Mouse (Mus musculus): ENCODE results near the gene Tprn. TPM values are rescaled to one million over a fixed set of nuclear protein-coding genes. Genes with fewer than 3 reads are reported as not detected.

Tprn gene
- 8.5 and 8.6 TPM in 2 replicates for polyA plus RNA-seq (2015; fragmentation: Nextera tagmentation; extraction: Ambion mirVana)

- H3K27ac ChIP-seq, result no peak within 1 kb of the TSS; the same call in 1 of the 2 replicates
- peak within 1 kb of the TSS; percentile 63 for H3K4me3 ChIP-seq
- H3K9me3 ChIP-seq, result no peaks in the 10 kb centered on the region
- H3K9ac ChIP-seq, result peak within 1 kb of the TSS; percentile 54
- ATAC-seq (ENCODE audit: insufficient number of reproducible peaks, low FRiP score, low TSS enrichment, low read depth), result peak; percentile 97
- peaks cover 39% of the 10 kb centered on the region for H3K4me1 ChIP-seq
- peak within 1 kb of the TSS; percentile 98 for H3K4me2 ChIP-seq
- H3K27me3 ChIP-seq, result peaks cover 20% of the 10 kb centered on the region
- H3K36me3 ChIP-seq, result no peaks in the 10 kb centered on the region
- under 1% methylated on average over 39 of the region's 39 CpGs for WGBS
Observed at GRCm38 (mm10) chr2:25262291-25262767, at the start of gene Tprn. Tprn (plus strand) TSS chr2:25262618.

- H3K4me2 ChIP-seq, result no peak overlapping the region
- no peaks in the 10 kb centered on the region for H3K9me3 ChIP-seq
- H3K36me3 ChIP-seq, result peaks cover 8% of the 10 kb centered on the region
- ATAC-seq (ENCODE audit: insufficient number of reproducible peaks, low FRiP score, low TSS enrichment, low read depth), result no peak
- H3K4me3 ChIP-seq, result no peak overlapping the region
- peaks cover 19% of the 10 kb centered on the region for H3K4me1 ChIP-seq
- H3K27ac ChIP-seq, result no peak overlapping the region
- H3K27me3 ChIP-seq, result 0 out of 2 replicates have a peak, but pooled peaks cover 4% of the 10 kb centered on the region
- no peak overlapping the region for H3K9ac ChIP-seq
- 63% methylated on average over 23 of the region's 23 CpGs for WGBS
Observed at GRCm38 (mm10) chr2:25213266-25213865, 49.1 kb upstream of the Tprn start.

GRCm38 (mm10) chr2:25214444-25214843, 48.0 kb upstream of the Tprn start, which contains the start of gene Stpg3:
Stpg3 (minus strand) TSS chr2:25214637.
- Histone ChIP-seq H3K27ac (no peak within 1 kb of the TSS), H3K4me3 (no peak within 1 kb of the TSS), H3K36me3 (peaks cover 4% of the 10 kb centered on the region; the same call in 1 of the 2 replicates), H3K9me3 (no peaks in the 10 kb centered on the region), H3K4me2 (no peak within 1 kb of the TSS), H3K4me1 (peaks cover 15% of the 10 kb centered on the region), H3K27me3 (0 out of 2 replicates have a peak, but pooled peaks cover 4% of the 10 kb centered on the region), H3K9ac (no peak within 1 kb of the TSS)
- 65% methylated on average over 3 of the region's 3 CpGs for WGBS
- ATAC-seq (ENCODE audit: insufficient number of reproducible peaks, low FRiP score, low TSS enrichment, low read depth), result no peak

- 59% methylated on average over 2 of the region's 2 CpGs for WGBS
Observed at GRCm38 (mm10) chr2:25217666-25218065, 44.8 kb upstream of the Tprn start.

GRCm38 (mm10) chr2:25218445-25218844, 44.0 kb upstream of the Tprn start, which contains the start of gene Fam166a:
Fam166a (plus strand) TSS chr2:25218745.
- H3K9ac ChIP-seq, result no peak within 1 kb of the TSS
- H3K9me3 ChIP-seq, result no peaks in the 10 kb centered on the region
- no peak within 1 kb of the TSS for H3K4me3 ChIP-seq
- H3K27ac ChIP-seq, result no peak within 1 kb of the TSS
- no peak within 1 kb of the TSS for H3K4me2 ChIP-seq
- H3K27me3 ChIP-seq, result 0 out of 2 replicates have a peak, but pooled peaks cover 4% of the 10 kb centered on the region
- peaks cover 3% of the 10 kb centered on the region for H3K4me1 ChIP-seq
- ATAC-seq (ENCODE audit: insufficient number of reproducible peaks, low FRiP score, low TSS enrichment, low read depth), result no peak
- peaks cover 11% of the 10 kb centered on the region for H3K36me3 ChIP-seq

More at GRCm38 (mm10) chr2:25217666-25218065, 44.8 kb upstream of the Tprn start:
- Histone ChIP-seq H3K4me1 (no peaks in the 10 kb centered on the region), H3K4me2 (no peak overlapping the region), H3K36me3 (peaks cover 11% of the 10 kb centered on the region), H3K9ac (no peak overlapping the region), H3K4me3 (no peak overlapping the region), H3K27ac (no peak overlapping the region), H3K9me3 (no peaks in the 10 kb centered on the region), H3K27me3 (0 out of 2 replicates have a peak, but pooled peaks cover 4% of the 10 kb centered on the region)
- ATAC-seq (ENCODE audit: insufficient number of reproducible peaks, low FRiP score, low TSS enrichment, low read depth), result no peak

- H3K4me3 ChIP-seq, result no peak overlapping the region
- H3K4me1 ChIP-seq, result peaks cover 16% of the 10 kb centered on the region
- no peak overlapping the region for H3K9ac ChIP-seq
- WGBS, result 70% methylated on average over 5 of the region's 5 CpGs
- peaks cover 11% of the 10 kb centered on the region for H3K36me3 ChIP-seq
- no peaks in the 10 kb centered on the region for H3K27me3 ChIP-seq
- no peaks in the 10 kb centered on the region for H3K9me3 ChIP-seq
- H3K27ac ChIP-seq, result no peak overlapping the region
- H3K4me2 ChIP-seq, result no peak overlapping the region
- ATAC-seq (ENCODE audit: insufficient number of reproducible peaks, low FRiP score, low TSS enrichment, low read depth), result no peak
Observed at GRCm38 (mm10) chr2:25221331-25221772, 41.1 kb upstream of the Tprn start.

- 0 out of 2 replicates have a peak, but pooled peaks have one; percentile 2 for ATAC-seq (ENCODE audit: insufficient number of reproducible peaks, low FRiP score, low TSS enrichment, low read depth)
- H3K4me1 ChIP-seq, result peaks cover 24% of the 10 kb centered on the region
- H3K9me3 ChIP-seq, result no peaks in the 10 kb centered on the region
- peak overlapping the region; percentile 86 for H3K4me2 ChIP-seq
- H3K27ac ChIP-seq, result peak overlapping the region; percentile 95
- peaks cover 11% of the 10 kb centered on the region for H3K36me3 ChIP-seq
- WGBS, result under 1% methylated on average over 48 of the region's 53 CpGs
- H3K9ac ChIP-seq, result peak overlapping the region; percentile 93
- H3K4me3 ChIP-seq, result peak overlapping the region; percentile 94
- no peaks in the 10 kb centered on the region for H3K27me3 ChIP-seq
Observed at GRCm38 (mm10) chr2:25223681-25224491, 38.5 kb upstream of the Tprn start.

GRCm38 (mm10) chr2:25224492-25224765, 38.0 kb upstream of the Tprn start, which contains the start of gene Tubb4b:
Tubb4b (minus strand) TSS chr2:25224702.
- WGBS, result 0% methylated on average over 17 of the region's 17 CpGs
- Histone ChIP-seq H3K4me2 (peak within 1 kb of the TSS; percentile 86), H3K4me3 (peak within 1 kb of the TSS; percentile 94), H3K36me3 (peaks cover 11% of the 10 kb centered on the region), H3K27me3 (no peaks in the 10 kb centered on the region), H3K9ac (peak within 1 kb of the TSS; percentile 93), H3K9me3 (no peaks in the 10 kb centered on the region), H3K27ac (peak within 1 kb of the TSS; percentile 98), H3K4me1 (peaks cover 27% of the 10 kb centered on the region)
- no peak for ATAC-seq (ENCODE audit: insufficient number of reproducible peaks, low FRiP score, low TSS enrichment, low read depth)

GRCm38 (mm10) chr2:25224766-25225752, 37.4 kb upstream of the Tprn start:
- H3K4me1 ChIP-seq, result peaks cover 27% of the 10 kb centered on the region
- peak overlapping the region; percentile 41 for H3K4me2 ChIP-seq
- H3K4me3 ChIP-seq, result peak overlapping the region; percentile 94
- H3K9ac ChIP-seq, result peak overlapping the region; percentile 44; the same call in 1 of the 2 replicates
- ATAC-seq (ENCODE audit: insufficient number of reproducible peaks, low FRiP score, low TSS enrichment, low read depth), result peak; percentile 97
- H3K27ac ChIP-seq, result peak overlapping the region; percentile 98
- H3K36me3 ChIP-seq, result peaks cover 11% of the 10 kb centered on the region
- 0 out of 2 replicates have a peak, but pooled peaks cover 6% of the 10 kb centered on the region for H3K27me3 ChIP-seq
- WGBS, result 2% methylated on average over 41 of the region's 41 CpGs
- H3K9me3 ChIP-seq, result no peaks in the 10 kb centered on the region

GRCm38 (mm10) chr2:25225811-25226379, 36.5 kb upstream of the Tprn start:
- ATAC-seq (ENCODE audit: insufficient number of reproducible peaks, low FRiP score, low TSS enrichment, low read depth), result no peak
- Histone ChIP-seq H3K4me3 (peak overlapping the region; percentile 60), H3K27me3 (peaks cover 12% of the 10 kb centered on the region; the same call in 1 of the 2 replicates), H3K9ac (no peak overlapping the region), H3K4me1 (peaks cover 27% of the 10 kb centered on the region), H3K4me2 (peak overlapping the region; percentile 41; the same call in 1 of the 2 replicates), H3K27ac (peak overlapping the region; percentile 98), H3K9me3 (no peaks in the 10 kb centered on the region), H3K36me3 (peaks cover 11% of the 10 kb centered on the region)
- WGBS, result 72% methylated on average over 8 of the region's 8 CpGs
